Mouse (Mus musculus) T-helper 1 cell (primary cell): Measurements from ENCODE around the gene Grid2.

Experiments used
- in situ Hi-C: fragments of 300-600 bp; cut with MboI, MseI; formaldehyde crosslinking; loops from one replicate; pipeline ENCODE4 v1.15.1; 2025; ENCODE audit warnings: high pct_unique_total_duplicates

Grid2 gene

GRCm38 (mm10) chr6:64729231-64730011, 1473.7 kb downstream of the Grid2 start:
- in situ Hi-C loops: no loop called here

GRCm38 (mm10) chr6:64730030-64730429, 1474.4 kb downstream of the Grid2 start:
- in situ Hi-C loops: no loop called here

DNA sequence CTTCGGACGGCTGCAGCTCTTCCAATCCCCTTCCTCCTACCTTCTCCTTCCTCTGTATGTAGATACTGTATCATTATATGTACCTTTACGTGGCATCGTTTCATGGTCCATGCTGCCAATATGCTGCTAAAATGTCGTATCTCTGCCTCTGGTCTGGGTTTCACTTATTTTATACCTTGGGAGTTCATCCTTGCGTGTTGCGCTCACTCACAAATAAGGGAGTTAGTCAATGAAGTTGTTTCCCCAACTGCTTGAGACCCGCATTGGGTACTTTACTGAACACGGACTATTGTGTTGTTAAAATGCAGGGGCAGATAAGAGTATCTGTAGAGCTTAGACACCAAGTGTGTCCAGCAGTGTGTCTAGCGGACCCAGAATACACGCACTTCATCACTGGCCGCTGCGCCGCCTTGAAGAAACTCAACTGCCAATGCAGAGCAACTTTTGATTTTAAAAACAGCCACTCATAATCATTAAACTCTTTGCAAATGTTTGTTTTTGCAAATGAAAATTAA, 1474.9 kb downstream of the Grid2 start:
- in situ Hi-C loops: no loop called here

- in situ Hi-C loops: no loop called here
These were observed 1475.5 kb downstream of the Grid2 start for GRCm38 (mm10) chr6:64731126-64731525.

- in situ Hi-C loops: no loop called here
These were observed 1476.1 kb downstream of the Grid2 start for GRCm38 (mm10) chr6:64731621-64732320.

- in situ Hi-C loops: no loop called here
These were observed 1477.6 kb downstream of the Grid2 start for GRCm38 (mm10) chr6:64733311-64733710.

DNA sequence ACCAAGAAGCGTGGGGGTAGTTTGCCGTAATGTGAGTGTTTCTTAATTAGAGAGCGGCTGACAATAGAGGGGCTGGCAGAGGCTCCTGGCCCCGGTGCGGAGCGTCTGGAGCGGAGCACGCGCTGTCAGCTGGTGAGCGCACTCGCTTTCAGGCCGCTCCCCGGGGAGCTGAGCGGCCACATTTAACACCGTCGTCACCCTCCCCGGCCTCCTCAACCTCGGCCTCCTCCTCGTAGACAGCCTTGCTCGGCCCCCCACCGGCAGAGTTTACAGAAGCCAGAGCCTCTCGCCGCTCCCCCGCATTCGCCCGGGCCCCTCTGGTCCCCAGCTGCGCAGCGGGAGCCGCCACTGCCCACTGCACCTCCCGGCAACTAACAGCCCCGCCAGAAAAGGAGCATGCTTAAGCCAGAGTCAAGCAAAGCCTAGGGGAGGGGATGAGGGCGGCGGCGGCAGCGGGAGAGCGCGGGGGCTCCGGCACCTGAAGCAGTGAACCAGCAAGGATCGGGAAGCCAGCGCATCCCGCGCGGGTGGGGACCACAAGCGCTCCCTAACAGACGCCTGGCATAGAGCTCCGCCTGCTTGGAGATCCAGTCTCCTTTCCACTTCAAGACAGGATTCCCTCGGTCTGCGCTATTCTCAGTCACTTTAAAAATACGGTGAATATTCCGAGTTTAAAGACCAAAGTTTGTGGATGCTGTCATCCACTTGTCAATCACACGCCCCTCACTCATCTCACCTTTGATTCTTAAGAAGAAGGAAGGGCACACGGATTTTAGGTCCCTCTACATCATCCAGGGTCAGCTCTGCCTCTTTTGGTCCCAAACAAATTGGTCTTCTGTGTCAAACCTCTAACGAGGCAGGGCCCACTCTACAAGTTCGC, 1479.0 kb downstream of the Grid2 start:
- in situ Hi-C loops: no loop called here

GRCm38 (mm10) chr6:64736317-64736716, 1480.6 kb downstream of the Grid2 start:
- in situ Hi-C loops: no loop called here

GRCm38 (mm10) chr6:64742915-64743489, 1487.3 kb downstream of the Grid2 start:
- in situ Hi-C loops: no loop called here
